Mouse (Mus musculus): ENCODE measurements around the gene Akap13. TPM values are rescaled to one million over a fixed set of nuclear protein-coding genes. Genes with fewer than 3 reads are reported as not detected.
"Not testable (repeated sequence)": the region's sequence is repeated elsewhere in the genome, so short reads cannot be mapped to it uniquely, and the experiment has no call there.

Gene Akap13
- polyA plus RNA-seq, 1 experiment from 2014 or later, result 25.8 TPM

GRCm38 (mm10) chr7:75762225-75762624, 306.9 kb downstream of the Akap13 start:
- H3K27me3 ChIP-seq (replicated peaks); H3K9me3 ChIP-seq; H3K4me3 ChIP-seq; H3K4me2 ChIP-seq (replicated peaks); H3K36me3 ChIP-seq; H3K27ac ChIP-seq; H3K4me1 ChIP-seq; H3K9ac ChIP-seq; ATAC-seq (ENCODE audit: low FRiP score, low read depth): not testable (repeated sequence)
- 94% methylated on average over 2 of the region's 2 CpGs for WGBS

- 89% methylated on average over 1 of the region's 5 CpGs for whole genome bisulfite sequencing
- not testable (repeated sequence) for ATAC-seq (ENCODE audit: low FRiP score, low read depth); H3K4me3 ChIP-seq; H3K4me2 ChIP-seq (replicated peaks); H3K27ac ChIP-seq; H3K27me3 ChIP-seq (replicated peaks); H3K9me3 ChIP-seq; H3K4me1 ChIP-seq; H3K9ac ChIP-seq; H3K36me3 ChIP-seq
These were observed 311.9 kb downstream of the Akap13 start for GRCm38 (mm10) chr7:75767080-75767769.

- no peak for ATAC-seq (ENCODE audit: low FRiP score, low read depth)
- no peak overlapping the region for H3K4me2 ChIP-seq (replicated peaks)
- peaks cover 3% of the 10 kb centered on the region; the same call in 1 of the 2 replicates for H3K36me3 ChIP-seq
- no peak overlapping the region for H3K9ac ChIP-seq
- WGBS, result 87% methylated on average over 2 of the region's 2 CpGs
- H3K4me3 ChIP-seq, result no peak overlapping the region
- H3K27me3 ChIP-seq (replicated peaks), result no peaks in the 10 kb centered on the region
- H3K27ac ChIP-seq, result no peak overlapping the region
- no peaks in the 10 kb centered on the region for H3K9me3 ChIP-seq
- H3K4me1 ChIP-seq, result no peaks in the 10 kb centered on the region
These were observed 312.8 kb downstream of the Akap13 start for GRCm38 (mm10) chr7:75768169-75768568.

GRCm38 (mm10) chr7:75769909-75770308, 314.6 kb downstream of the Akap13 start:
- H3K9me3 ChIP-seq, result no peaks in the 10 kb centered on the region
- no peak overlapping the region for H3K4me2 ChIP-seq (replicated peaks)
- 89% methylated on average over 9 of the region's 9 CpGs for WGBS
- H3K36me3 ChIP-seq, result peaks cover 3% of the 10 kb centered on the region; the same call in 1 of the 2 replicates
- H3K4me1 ChIP-seq, result no peaks in the 10 kb centered on the region
- no peak for ATAC-seq (ENCODE audit: low FRiP score, low read depth)
- no peak overlapping the region for H3K9ac ChIP-seq
- H3K27me3 ChIP-seq (replicated peaks), result no peaks in the 10 kb centered on the region
- H3K27ac ChIP-seq, result no peak overlapping the region
- no peak overlapping the region for H3K4me3 ChIP-seq

- not testable (repeated sequence) for ATAC-seq (ENCODE audit: low FRiP score, low read depth); H3K4me2 ChIP-seq (replicated peaks); H3K9me3 ChIP-seq; H3K9ac ChIP-seq; H3K4me1 ChIP-seq; H3K27me3 ChIP-seq (replicated peaks); H3K4me3 ChIP-seq; H3K27ac ChIP-seq
- peaks cover 15% of the 10 kb centered on the region for H3K36me3 ChIP-seq
- 94% methylated on average over 18 of the region's 18 CpGs for WGBS
These were observed 319.1 kb downstream of the Akap13 start for GRCm38 (mm10) chr7:75774095-75775078.

GRCm38 (mm10) chr7:75778053-75778452, 322.7 kb downstream of the Akap13 start:
- Histone ChIP-seq H3K27ac (no peak overlapping the region), H3K27me3 (replicated peaks) (no peaks in the 10 kb centered on the region), H3K9me3 (no peaks in the 10 kb centered on the region), H3K4me2 (replicated peaks) (no peak overlapping the region), H3K36me3 (peaks cover 14% of the 10 kb centered on the region), H3K4me3 (no peak overlapping the region), H3K9ac (no peak overlapping the region), H3K4me1 (peaks cover 8% of the 10 kb centered on the region; the same call in 1 of the 2 replicates)
- ATAC-seq (ENCODE audit: low FRiP score, low read depth), result no peak
- WGBS, result 100% methylated on average over 2 of the region's 2 CpGs

- H3K27me3 ChIP-seq (replicated peaks), result no peaks in the 10 kb centered on the region
- H3K4me2 ChIP-seq (replicated peaks), result peak overlapping the region; percentile 58
- H3K9me3 ChIP-seq, result no peaks in the 10 kb centered on the region
- peaks cover 8% of the 10 kb centered on the region; the same call in 1 of the 2 replicates for H3K4me1 ChIP-seq
- ATAC-seq (ENCODE audit: low FRiP score, low read depth), result no peak
- H3K27ac ChIP-seq, result no peak overlapping the region
- WGBS, result 18% methylated on average over 1 of the region's 5 CpGs
- no peak overlapping the region for H3K9ac ChIP-seq
- H3K4me3 ChIP-seq, result no peak overlapping the region
- H3K36me3 ChIP-seq, result peaks cover 12% of the 10 kb centered on the region
These were observed 325.5 kb downstream of the Akap13 start for GRCm38 (mm10) chr7:75780812-75781211.

GRCm38 (mm10) chr7:75781298-75781947, 326.1 kb downstream of the Akap13 start:
- peaks cover 9% of the 10 kb centered on the region for H3K36me3 ChIP-seq
- peaks cover 8% of the 10 kb centered on the region; the same call in 1 of the 2 replicates for H3K4me1 ChIP-seq
- H3K4me2 ChIP-seq (replicated peaks), result peak overlapping the region; percentile 58
- peak overlapping the region; percentile 30; the same call in 1 of the 2 replicates for H3K9ac ChIP-seq
- H3K9me3 ChIP-seq, result no peaks in the 10 kb centered on the region
- no peaks in the 10 kb centered on the region for H3K27me3 ChIP-seq (replicated peaks)
- peak overlapping the region; percentile 37 for H3K4me3 ChIP-seq
- ATAC-seq (ENCODE audit: low FRiP score, low read depth), result peak; percentile 54
- H3K27ac ChIP-seq, result no peak overlapping the region
- WGBS, result 3% methylated on average over 13 of the region's 13 CpGs

- H3K27me3 ChIP-seq (replicated peaks), result no peaks in the 10 kb centered on the region
- no peaks in the 10 kb centered on the region for H3K9me3 ChIP-seq
- peak overlapping the region; percentile 58 for H3K4me2 ChIP-seq (replicated peaks)
- H3K4me3 ChIP-seq, result peak overlapping the region; percentile 37
- peaks cover 6% of the 10 kb centered on the region for H3K36me3 ChIP-seq
- peak; percentile 95 for ATAC-seq (ENCODE audit: low FRiP score, low read depth)
- WGBS, result 12% methylated on average over 36 of the region's 36 CpGs
- H3K4me1 ChIP-seq, result peaks cover 8% of the 10 kb centered on the region; the same call in 1 of the 2 replicates
- H3K27ac ChIP-seq, result no peak overlapping the region
- peak overlapping the region; percentile 30; the same call in 1 of the 2 replicates for H3K9ac ChIP-seq
These were observed 326.8 kb downstream of the Akap13 start for GRCm38 (mm10) chr7:75781948-75782722.

GRCm38 (mm10) chr7:75782723-75783011, 327.3 kb downstream of the Akap13 start:
- H3K4me2 ChIP-seq (replicated peaks), result no peak overlapping the region
- no peak overlapping the region for H3K9ac ChIP-seq
- H3K9me3 ChIP-seq, result no peaks in the 10 kb centered on the region
- H3K36me3 ChIP-seq, result peaks cover 1% of the 10 kb centered on the region
- 86% methylated on average over 3 of the region's 3 CpGs for WGBS
- no peaks in the 10 kb centered on the region for H3K27me3 ChIP-seq (replicated peaks)
- no peak overlapping the region for H3K4me3 ChIP-seq
- H3K27ac ChIP-seq, result no peak overlapping the region
- ATAC-seq (ENCODE audit: low FRiP score, low read depth), result no peak
- peaks cover 8% of the 10 kb centered on the region; the same call in 1 of the 2 replicates for H3K4me1 ChIP-seq

- no peaks in the 10 kb centered on the region for H3K27me3 ChIP-seq (replicated peaks)
- no peaks in the 10 kb centered on the region for H3K9me3 ChIP-seq
- ATAC-seq (ENCODE audit: low FRiP score, low read depth), result no peak
- H3K4me3 ChIP-seq, result no peak overlapping the region
- H3K9ac ChIP-seq, result no peak overlapping the region
- no peaks in the 10 kb centered on the region for H3K36me3 ChIP-seq
- H3K4me1 ChIP-seq, result peaks cover 8% of the 10 kb centered on the region; the same call in 1 of the 2 replicates
- no peak overlapping the region for H3K4me2 ChIP-seq (replicated peaks)
- WGBS, result 80% methylated on average over 14 of the region's 14 CpGs
- H3K27ac ChIP-seq, result no peak overlapping the region
These were observed 330.3 kb downstream of the Akap13 start for GRCm38 (mm10) chr7:75785388-75786328.
